Mouse (Mus musculus) cerebellum, adult 2 months (tissue): ENCODE data around the gene Stt3b. TPM values are rescaled to one million over a fixed set of nuclear protein-coding genes. Genes with fewer than 3 reads are reported as not detected.
A peak's percentile ranks its signal among the peaks of the same experiment; 100 is the strongest.

Experiments used
- DNase-seq, 2 experiments: peaks; one replicate each; pipeline ENCODE4 v3.0.0; 2021
- H3K27ac ChIP-seq: fragments of 200-500 bp; 2 replicates; pipeline ENCODE4 v1.5.1; 2012; ENCODE audit warnings: low read length, control low read depth, inconsistent platforms; ENCODE audit not compliant: insufficient read depth
- H3K27me3 ChIP-seq: fragments of 200-500 bp; 2 replicates; pipeline ENCODE4 v1.6.1; 2012; ENCODE audit warnings: inconsistent platforms, mild to moderate bottlenecking, low read length, moderate library complexity; ENCODE audit not compliant: control insufficient read depth, insufficient read depth
- H3K4me1 ChIP-seq: fragments of 200-500 bp; 2 replicates; pipeline ENCODE4 v1.6.1; 2011; ENCODE audit warnings: low read length; ENCODE audit not compliant: control insufficient read depth, insufficient read depth
- H3K4me3 ChIP-seq: fragments of 200-500 bp; replicated peaks from 2 replicates; pipeline ENCODE3; 2011; ENCODE audit warnings: mild to moderate bottlenecking, low read depth, low read length, control low read depth; ENCODE audit not compliant: insufficient read depth
- CTCF ChIP-seq: fragments of 200-500 bp; IDR thresholded peaks from 2 replicates; pipeline ENCODE4 v1.5.1; 2011; ENCODE audit warnings: low read depth, mild to moderate bottlenecking, control low read depth, low read length, moderate library complexity, borderline replicate concordance; ENCODE audit not compliant: insufficient read depth
- POLR2A ChIP-seq: fragments of 200-500 bp; IDR thresholded peaks from 2 replicates; pipeline ENCODE4 v1.6.1; 2011; ENCODE audit warnings: low read length, control low read depth, borderline replicate concordance; ENCODE audit not compliant: insufficient read depth
- whole genome bisulfite sequencing: fragments of 180-500 bp; shearing (Covaris S2); methylation state at CpG from one replicate; pipeline ENCODE4 v1.1.7; 2018; 5-methylcytosine and 5-hydroxymethylcytosine counted together
- polyA plus RNA-seq: library from polyadenylated mRNA; depleted of rRNA; stranded (reverse); fragments of >200 nt; gene quantifications from 2 replicates; pipeline ENCODE4 v1.2.3, GENCODE M21; 2012

The Stt3b gene
- polyA plus RNA-seq, 1 experiment, result 37.2 TPM

DNA sequence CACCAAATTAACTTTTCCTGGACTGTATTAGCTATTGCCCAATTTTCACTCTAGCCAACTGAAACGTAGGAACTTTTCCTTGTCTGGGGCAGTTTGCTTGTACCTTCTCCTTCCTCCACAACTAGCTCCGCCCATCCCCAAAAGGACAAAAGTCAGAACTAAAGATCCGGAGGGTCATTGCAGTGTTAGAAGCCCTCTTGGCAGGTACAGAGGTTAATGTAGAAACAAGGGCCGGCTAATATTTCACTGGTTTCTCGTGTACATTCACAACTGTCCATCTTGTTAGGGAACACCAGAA lies 951 bp upstream of the Stt3b start:
- TF ChIP-seq POLR2A (no peak), CTCF (no peak)
- Histone ChIP-seq H3K4me3 (peak overlapping the region; percentile 87), H3K27ac (no peak overlapping the region), H3K27me3 (no peaks in the 10 kb centered on the region), H3K4me1 (no peaks in the 10 kb centered on the region)
- WGBS, result 10% methylated on average over 5 of the region's 5 CpGs
- peak in 1 of 2 experiments; percentile 40 for DNase-seq

GRCm38 (mm10) chr9:115309977-115310345 lies 260 bp downstream of the Stt3b start:
- H3K4me3 ChIP-seq, result peak overlapping the region; percentile 73
- no peak for DNase-seq
- H3K27me3 ChIP-seq, result no peaks in the 10 kb centered on the region
- TF ChIP-seq POLR2A (no peak), CTCF (no peak)
- under 1% methylated on average over 33 of the region's 42 CpGs for WGBS
- peak overlapping the region; percentile 92 for H3K27ac ChIP-seq
- H3K4me1 ChIP-seq, result no peaks in the 10 kb centered on the region

GRCm38 (mm10) chr9:115309381-115309971 lies 745 bp downstream of the Stt3b start:
- peak overlapping the region; percentile 92 for H3K27ac ChIP-seq
- H3K4me3 ChIP-seq, result peak overlapping the region; percentile 73
- WGBS, result under 1% methylated on average over 54 of the region's 65 CpGs
- H3K27me3 ChIP-seq, result no peaks in the 10 kb centered on the region
- no peaks in the 10 kb centered on the region for H3K4me1 ChIP-seq
- no peak for DNase-seq
- TF ChIP-seq POLR2A (no peak), CTCF (no peak)

- DNase-seq, result peak; percentile 34 to 39
- H3K4me1 ChIP-seq, result no peaks in the 10 kb centered on the region
- peak overlapping the region; percentile 73 for H3K4me3 ChIP-seq
- H3K27me3 ChIP-seq, result no peaks in the 10 kb centered on the region
- TF ChIP-seq POLR2A (no peak), CTCF (no peak)
- WGBS, result under 1% methylated on average over 18 of the region's 18 CpGs
- peak overlapping the region; percentile 56 for H3K27ac ChIP-seq
Observed at GRCm38 (mm10) chr9:115308941-115309380, 1.3 kb downstream of the Stt3b start.

DNA sequence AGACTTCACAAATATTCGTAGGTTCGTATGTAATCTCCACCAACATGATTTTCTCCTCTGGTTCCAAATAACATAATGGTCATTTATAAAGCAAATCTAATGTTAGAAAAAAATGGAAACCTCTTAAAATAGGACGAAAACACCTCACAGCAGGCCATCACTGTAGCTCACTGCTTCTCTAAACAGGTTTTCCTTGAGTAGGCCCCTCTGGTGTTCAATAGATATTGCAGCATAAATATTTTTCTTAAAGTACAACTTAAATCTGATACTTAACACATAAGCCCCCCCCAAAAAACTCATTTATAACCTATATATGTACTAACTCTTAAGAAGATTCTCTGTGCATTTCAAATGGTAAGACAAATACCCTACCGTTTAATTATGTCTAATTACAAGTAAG lies 1.8 kb downstream of the Stt3b start:
- 19% methylated on average over 4 of the region's 4 CpGs for WGBS
- Histone ChIP-seq H3K4me1 (no peaks in the 10 kb centered on the region), H3K27ac (no peak overlapping the region), H3K4me3 (peak overlapping the region; percentile 73), H3K27me3 (no peaks in the 10 kb centered on the region)
- TF ChIP-seq POLR2A (no peak), CTCF (no peak)
- no peak for DNase-seq

GRCm38 (mm10) chr9:115306202-115306601 lies 4.0 kb downstream of the Stt3b start:
- no peak overlapping the region for H3K27ac ChIP-seq
- H3K4me1 ChIP-seq, result peaks cover 7% of the 10 kb centered on the region
- WGBS, result 22% methylated on average over 6 of the region's 6 CpGs
- no peak overlapping the region for H3K4me3 ChIP-seq
- DNase-seq, result peak in 1 of 2 experiments; percentile 25
- TF ChIP-seq CTCF, result no peak
- no peak for TF ChIP-seq POLR2A
- no peaks in the 10 kb centered on the region for H3K27me3 ChIP-seq

DNA sequence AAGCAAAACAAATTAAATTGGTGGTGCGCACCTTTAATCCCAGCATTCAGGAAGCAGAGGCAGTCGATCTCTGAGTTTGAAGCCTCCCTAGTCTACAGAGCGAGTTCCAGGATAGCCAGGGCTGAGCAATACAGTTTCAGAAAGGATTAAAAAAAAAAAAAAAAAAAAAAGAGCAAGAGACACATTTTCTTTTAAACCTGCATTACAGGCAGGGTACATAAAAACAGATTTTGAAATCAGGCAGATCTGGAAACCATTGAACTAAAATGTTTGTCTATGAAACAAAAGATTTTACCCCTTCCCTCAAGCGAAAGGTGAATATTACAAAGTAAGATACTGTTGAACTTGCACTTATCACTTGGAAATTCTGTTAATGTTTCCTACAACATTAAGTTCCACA lies 6.1 kb downstream of the Stt3b start:
- H3K27ac ChIP-seq, result no peak overlapping the region
- WGBS, result 80% methylated on average over 4 of the region's 4 CpGs
- no peaks in the 10 kb centered on the region for H3K27me3 ChIP-seq
- no peak overlapping the region for H3K4me3 ChIP-seq
- DNase-seq, result no peak
- H3K4me1 ChIP-seq, result peaks cover 11% of the 10 kb centered on the region
- TF ChIP-seq CTCF (no peak), POLR2A (no peak)

DNA sequence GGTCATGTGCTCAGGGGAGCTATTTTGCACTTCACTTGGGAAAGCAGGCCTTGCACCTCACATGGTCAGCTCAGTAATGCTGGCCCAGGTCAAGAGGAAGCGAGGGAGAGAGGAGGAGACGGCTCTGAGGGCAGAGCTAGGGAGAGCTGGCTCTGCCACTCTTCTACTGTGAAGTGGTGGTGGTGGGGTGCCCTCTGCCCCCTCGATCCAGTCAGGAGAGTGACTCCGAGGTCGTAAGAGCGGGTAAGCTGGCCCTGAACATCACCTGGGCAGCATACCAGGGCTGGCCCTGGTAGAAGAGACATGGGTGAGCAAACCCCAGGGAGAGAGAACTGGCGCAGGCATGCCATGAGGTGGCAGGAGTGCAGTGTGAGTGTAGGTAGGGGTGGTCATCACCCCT lies 8.6 kb downstream of the Stt3b start:
- no peak for DNase-seq
- WGBS, result 68% methylated on average over 7 of the region's 7 CpGs
- no peaks in the 10 kb centered on the region for H3K27me3 ChIP-seq
- peaks cover 11% of the 10 kb centered on the region for H3K4me1 ChIP-seq
- no peak overlapping the region for H3K4me3 ChIP-seq
- TF ChIP-seq POLR2A, result no peak
- no peak for TF ChIP-seq CTCF
- no peak overlapping the region for H3K27ac ChIP-seq
